Mouse (Mus musculus): ENCODE measurements around the gene Iqcg. TPM values are rescaled to one million over a fixed set of nuclear protein-coding genes. Genes with fewer than 3 reads are reported as not detected.

Gene Iqcg
- polyA plus RNA-seq (2014; fragmentation: Nextera tagmentation; extraction: Ambion mirVana), result 4.2 and 5.3 TPM in 2 replicates

GRCm38 (mm10) chr16:33056095-33056785 lies at the start of gene Iqcg, which contains the start of gene Rpl35a:
Iqcg (minus strand) TSS chr16:33056218.
Rpl35a (plus strand) TSS chr16:33056453.
- peak within 1 kb of the TSS; percentile 77 for H3K4me2 ChIP-seq (ENCODE audit: low read depth, low read length, severe bottlenecking)
- WGBS, result under 1% methylated on average over 47 of the region's 47 CpGs
- peak within 1 kb of the TSS; percentile 85 for H3K27ac ChIP-seq (ENCODE audit: low read depth, low read length)
- H3K4me1 ChIP-seq (replicated peaks; ENCODE audit: control insufficient read depth, insufficient read depth, low read length), result peaks cover 5% of the 10 kb centered on the region
- peak within 1 kb of the TSS; percentile 98 for H3K9ac ChIP-seq (ENCODE audit: low read length)
- H3K4me3 ChIP-seq (ENCODE audit: low read depth, low read length), result peak within 1 kb of the TSS; percentile 98
- peak; percentile 92 for ATAC-seq (replicated peaks; ENCODE audit: low FRiP score)
- peak; percentile 94 for DNase-seq (ENCODE audit: low spot score)
- H3K36me3 ChIP-seq (ENCODE audit: control insufficient read depth, insufficient read depth, low read length), result peaks cover 8% of the 10 kb centered on the region; the same call in 1 of the 2 replicates
- no peaks in the 10 kb centered on the region for H3K9me3 ChIP-seq (ENCODE audit: control insufficient read depth, low read length)
- no peaks in the 10 kb centered on the region for H3K27me3 ChIP-seq (ENCODE audit: control insufficient read depth, insufficient read depth, low read length)

- Histone ChIP-seq H3K27me3 (ENCODE audit: control insufficient read depth, insufficient read depth, low read length) (no peaks in the 10 kb centered on the region), H3K27ac (ENCODE audit: low read depth, low read length) (no peak overlapping the region), H3K4me1 (replicated peaks; ENCODE audit: control insufficient read depth, insufficient read depth, low read length) (no peaks in the 10 kb centered on the region), H3K9me3 (ENCODE audit: control insufficient read depth, low read length) (no peaks in the 10 kb centered on the region), H3K4me3 (ENCODE audit: low read depth, low read length) (no peak overlapping the region), H3K4me2 (ENCODE audit: low read depth, low read length, severe bottlenecking) (no peak overlapping the region), H3K36me3 (ENCODE audit: control insufficient read depth, insufficient read depth, low read length) (no peaks in the 10 kb centered on the region; the same call in none of the 2 replicates), H3K9ac (ENCODE audit: low read length) (no peak overlapping the region)
- DNase-seq (ENCODE audit: low spot score) (no peak), ATAC-seq (replicated peaks; ENCODE audit: low FRiP score) (no peak)
- WGBS, result 91% methylated on average over 8 of the region's 8 CpGs
These were observed 29.6 kb upstream of the Iqcg start for GRCm38 (mm10) chr16:33085666-33086065.

GRCm38 (mm10) chr16:33083996-33084395 lies 28.0 kb upstream of the Iqcg start:
- no peaks in the 10 kb centered on the region; the same call in none of the 2 replicates for H3K36me3 ChIP-seq (ENCODE audit: control insufficient read depth, insufficient read depth, low read length)
- H3K4me2 ChIP-seq (ENCODE audit: low read depth, low read length, severe bottlenecking), result no peak overlapping the region
- no peak overlapping the region for H3K27ac ChIP-seq (ENCODE audit: low read depth, low read length)
- H3K27me3 ChIP-seq (ENCODE audit: control insufficient read depth, insufficient read depth, low read length), result no peaks in the 10 kb centered on the region
- DNase-seq (ENCODE audit: low spot score) (no peak), ATAC-seq (replicated peaks; ENCODE audit: low FRiP score) (no peak)
- no peak overlapping the region for H3K9ac ChIP-seq (ENCODE audit: low read length)
- H3K4me3 ChIP-seq (ENCODE audit: low read depth, low read length), result no peak overlapping the region
- 88% methylated on average over 2 of the region's 2 CpGs for WGBS
- H3K4me1 ChIP-seq (replicated peaks; ENCODE audit: control insufficient read depth, insufficient read depth, low read length), result no peaks in the 10 kb centered on the region
- no peaks in the 10 kb centered on the region for H3K9me3 ChIP-seq (ENCODE audit: control insufficient read depth, low read length)

- H3K4me1 ChIP-seq (replicated peaks; ENCODE audit: control insufficient read depth, insufficient read depth, low read length), result no peaks in the 10 kb centered on the region
- H3K9me3 ChIP-seq (ENCODE audit: control insufficient read depth, low read length), result no peaks in the 10 kb centered on the region
- H3K9ac ChIP-seq (ENCODE audit: low read length), result no peak overlapping the region
- H3K4me3 ChIP-seq (ENCODE audit: low read depth, low read length), result no peak overlapping the region
- DNase-seq (ENCODE audit: low spot score) (no peak), ATAC-seq (replicated peaks; ENCODE audit: low FRiP score) (no peak)
- H3K36me3 ChIP-seq (ENCODE audit: control insufficient read depth, insufficient read depth, low read length), result no peaks in the 10 kb centered on the region; the same call in none of the 2 replicates
- H3K27me3 ChIP-seq (ENCODE audit: control insufficient read depth, insufficient read depth, low read length), result no peaks in the 10 kb centered on the region
- 91% methylated on average over 6 of the region's 6 CpGs for WGBS
- H3K27ac ChIP-seq (ENCODE audit: low read depth, low read length), result no peak overlapping the region
- no peak overlapping the region for H3K4me2 ChIP-seq (ENCODE audit: low read depth, low read length, severe bottlenecking)
These were observed 26.9 kb upstream of the Iqcg start for GRCm38 (mm10) chr16:33082951-33083350.

- Histone ChIP-seq H3K9me3 (ENCODE audit: control insufficient read depth, low read length) (no peaks in the 10 kb centered on the region), H3K9ac (ENCODE audit: low read length) (no peak overlapping the region), H3K36me3 (ENCODE audit: control insufficient read depth, insufficient read depth, low read length) (no peaks in the 10 kb centered on the region; the same call in none of the 2 replicates), H3K4me2 (ENCODE audit: low read depth, low read length, severe bottlenecking) (no peak overlapping the region), H3K4me3 (ENCODE audit: low read depth, low read length) (no peak overlapping the region), H3K27ac (ENCODE audit: low read depth, low read length) (no peak overlapping the region), H3K4me1 (replicated peaks; ENCODE audit: control insufficient read depth, insufficient read depth, low read length) (no peaks in the 10 kb centered on the region), H3K27me3 (ENCODE audit: control insufficient read depth, insufficient read depth, low read length) (no peaks in the 10 kb centered on the region)
- DNase-seq (ENCODE audit: low spot score), result no peak
- no peak for ATAC-seq (replicated peaks; ENCODE audit: low FRiP score)
- WGBS, result 94% methylated on average over 7 of the region's 7 CpGs
These were observed 24.0 kb upstream of the Iqcg start for GRCm38 (mm10) chr16:33080063-33080462.

GRCm38 (mm10) chr16:33077069-33077627 lies 21.1 kb upstream of the Iqcg start:
- no peak overlapping the region for H3K4me3 ChIP-seq (ENCODE audit: low read depth, low read length)
- H3K27ac ChIP-seq (ENCODE audit: low read depth, low read length), result no peak overlapping the region
- H3K9me3 ChIP-seq (ENCODE audit: control insufficient read depth, low read length), result no peaks in the 10 kb centered on the region
- DNase-seq (ENCODE audit: low spot score), result no peak
- 92% methylated on average over 5 of the region's 5 CpGs for WGBS
- H3K36me3 ChIP-seq (ENCODE audit: control insufficient read depth, insufficient read depth, low read length), result no peaks in the 10 kb centered on the region; the same call in 1 of the 2 replicates
- no peak overlapping the region for H3K4me2 ChIP-seq (ENCODE audit: low read depth, low read length, severe bottlenecking)
- H3K27me3 ChIP-seq (ENCODE audit: control insufficient read depth, insufficient read depth, low read length), result no peaks in the 10 kb centered on the region
- no peaks in the 10 kb centered on the region for H3K4me1 ChIP-seq (replicated peaks; ENCODE audit: control insufficient read depth, insufficient read depth, low read length)
- no peak overlapping the region for H3K9ac ChIP-seq (ENCODE audit: low read length)
- ATAC-seq (replicated peaks; ENCODE audit: low FRiP score), result no peak

GRCm38 (mm10) chr16:33076078-33076477 lies 20.1 kb upstream of the Iqcg start:
- no peak for ATAC-seq (replicated peaks; ENCODE audit: low FRiP score)
- no peak overlapping the region for H3K9ac ChIP-seq (ENCODE audit: low read length)
- no peak overlapping the region for H3K4me2 ChIP-seq (ENCODE audit: low read depth, low read length, severe bottlenecking)
- H3K4me3 ChIP-seq (ENCODE audit: low read depth, low read length), result no peak overlapping the region
- no peak overlapping the region for H3K27ac ChIP-seq (ENCODE audit: low read depth, low read length)
- WGBS, result 87% methylated on average over 6 of the region's 6 CpGs
- no peaks in the 10 kb centered on the region for H3K9me3 ChIP-seq (ENCODE audit: control insufficient read depth, low read length)
- 0 out of 2 replicates have a peak, but pooled peaks cover under 1% of the 10 kb centered on the region for H3K36me3 ChIP-seq (ENCODE audit: control insufficient read depth, insufficient read depth, low read length)
- H3K27me3 ChIP-seq (ENCODE audit: control insufficient read depth, insufficient read depth, low read length), result no peaks in the 10 kb centered on the region
- DNase-seq (ENCODE audit: low spot score), result no peak
- no peaks in the 10 kb centered on the region for H3K4me1 ChIP-seq (replicated peaks; ENCODE audit: control insufficient read depth, insufficient read depth, low read length)

- Histone ChIP-seq H3K27ac (ENCODE audit: low read depth, low read length) (no peak overlapping the region), H3K4me2 (ENCODE audit: low read depth, low read length, severe bottlenecking) (no peak overlapping the region), H3K9ac (ENCODE audit: low read length) (no peak overlapping the region), H3K27me3 (ENCODE audit: control insufficient read depth, insufficient read depth, low read length) (no peaks in the 10 kb centered on the region), H3K4me3 (ENCODE audit: low read depth, low read length) (no peak overlapping the region), H3K9me3 (ENCODE audit: control insufficient read depth, low read length) (no peaks in the 10 kb centered on the region), H3K36me3 (ENCODE audit: control insufficient read depth, insufficient read depth, low read length) (peaks cover 2% of the 10 kb centered on the region), H3K4me1 (replicated peaks; ENCODE audit: control insufficient read depth, insufficient read depth, low read length) (no peaks in the 10 kb centered on the region)
- DNase-seq (ENCODE audit: low spot score), result no peak
- ATAC-seq (replicated peaks; ENCODE audit: low FRiP score), result no peak
- 85% methylated on average over 5 of the region's 5 CpGs for WGBS
These were observed 18.9 kb upstream of the Iqcg start for GRCm38 (mm10) chr16:33074967-33075366.
